Mouse (Mus musculus): Measurements from ENCODE around the gene Enthd1. TPM values are rescaled to one million over a fixed set of nuclear protein-coding genes. Genes with fewer than 3 reads are reported as not detected.

Enthd1 gene
- total RNA-seq, 1 experiment from 2014 or later, result not detected

GRCm38 (mm10) chr15:80461446-80461845, 103.5 kb downstream of the Enthd1 start:
- ATAC-seq (replicated peaks in 1 of 2; ENCODE audit: insufficient read depth in 1 of 2, low FRiP score in 2 of 2, low TSS enrichment in 1 of 2, low read depth in 1 of 2, poor library complexity in 2 of 2, severe bottlenecking in 2 of 2), result no peak

GRCm38 (mm10) chr15:80460011-80460410, 104.9 kb downstream of the Enthd1 start:
- ATAC-seq (replicated peaks in 1 of 2; ENCODE audit: insufficient read depth in 1 of 2, low FRiP score in 2 of 2, low TSS enrichment in 1 of 2, low read depth in 1 of 2, poor library complexity in 2 of 2, severe bottlenecking in 2 of 2), result no peak

GRCm38 (mm10) chr15:80457984-80458383, 107.0 kb downstream of the Enthd1 start:
- peak; percentile 68 to 73 for ATAC-seq (replicated peaks in 1 of 2; ENCODE audit: insufficient read depth in 1 of 2, low FRiP score in 2 of 2, low TSS enrichment in 1 of 2, low read depth in 1 of 2, poor library complexity in 2 of 2, severe bottlenecking in 2 of 2)

GRCm38 (mm10) chr15:80454486-80454885, 110.5 kb downstream of the Enthd1 start:
- no peak for ATAC-seq (replicated peaks in 1 of 2; ENCODE audit: insufficient read depth in 1 of 2, low FRiP score in 2 of 2, low TSS enrichment in 1 of 2, low read depth in 1 of 2, poor library complexity in 2 of 2, severe bottlenecking in 2 of 2)

- ATAC-seq (replicated peaks in 1 of 2; ENCODE audit: insufficient read depth in 1 of 2, low FRiP score in 2 of 2, low TSS enrichment in 1 of 2, low read depth in 1 of 2, poor library complexity in 2 of 2, severe bottlenecking in 2 of 2), result no peak
Measured at GRCm38 (mm10) chr15:80452425-80452824, 112.5 kb downstream of the Enthd1 start.

- ATAC-seq (replicated peaks in 1 of 2; ENCODE audit: insufficient read depth in 1 of 2, low FRiP score in 2 of 2, low TSS enrichment in 1 of 2, low read depth in 1 of 2, poor library complexity in 2 of 2, severe bottlenecking in 2 of 2), result no peak
Measured at GRCm38 (mm10) chr15:80445956-80446687, 118.8 kb downstream of the Enthd1 start.

GRCm38 (mm10) chr15:80440195-80440594, 124.8 kb downstream of the Enthd1 start:
- ATAC-seq (replicated peaks in 1 of 2; ENCODE audit: insufficient read depth in 1 of 2, low FRiP score in 2 of 2, low TSS enrichment in 1 of 2, low read depth in 1 of 2, poor library complexity in 2 of 2, severe bottlenecking in 2 of 2), result no peak

GRCm38 (mm10) chr15:80438423-80438822, 126.5 kb downstream of the Enthd1 start:
- ATAC-seq (replicated peaks in 1 of 2; ENCODE audit: insufficient read depth in 1 of 2, low FRiP score in 2 of 2, low TSS enrichment in 1 of 2, low read depth in 1 of 2, poor library complexity in 2 of 2, severe bottlenecking in 2 of 2), result no peak

GRCm38 (mm10) chr15:80437996-80438395, 127.0 kb downstream of the Enthd1 start:
- ATAC-seq (replicated peaks in 1 of 2; ENCODE audit: insufficient read depth in 1 of 2, low FRiP score in 2 of 2, low TSS enrichment in 1 of 2, low read depth in 1 of 2, poor library complexity in 2 of 2, severe bottlenecking in 2 of 2), result no peak

GRCm38 (mm10) chr15:80436961-80437360, 128.0 kb downstream of the Enthd1 start:
- ATAC-seq (replicated peaks in 1 of 2; ENCODE audit: insufficient read depth in 1 of 2, low FRiP score in 2 of 2, low TSS enrichment in 1 of 2, low read depth in 1 of 2, poor library complexity in 2 of 2, severe bottlenecking in 2 of 2), result no peak

- no peak for ATAC-seq (replicated peaks in 1 of 2; ENCODE audit: insufficient read depth in 1 of 2, low FRiP score in 2 of 2, low TSS enrichment in 1 of 2, low read depth in 1 of 2, poor library complexity in 2 of 2, severe bottlenecking in 2 of 2)
Measured at GRCm38 (mm10) chr15:80430324-80430723, 134.6 kb downstream of the Enthd1 start.

- no peak for ATAC-seq (replicated peaks in 1 of 2; ENCODE audit: insufficient read depth in 1 of 2, low FRiP score in 2 of 2, low TSS enrichment in 1 of 2, low read depth in 1 of 2, poor library complexity in 2 of 2, severe bottlenecking in 2 of 2)
Measured at GRCm38 (mm10) chr15:80418146-80418545, 146.8 kb downstream of the Enthd1 start.

- no peak for ATAC-seq (replicated peaks in 1 of 2; ENCODE audit: insufficient read depth in 1 of 2, low FRiP score in 2 of 2, low TSS enrichment in 1 of 2, low read depth in 1 of 2, poor library complexity in 2 of 2, severe bottlenecking in 2 of 2)
Measured at GRCm38 (mm10) chr15:80417066-80417465, 147.9 kb downstream of the Enthd1 start.

GRCm38 (mm10) chr15:80415132-80415531, 149.8 kb downstream of the Enthd1 start:
- ATAC-seq (replicated peaks in 1 of 2; ENCODE audit: insufficient read depth in 1 of 2, low FRiP score in 2 of 2, low TSS enrichment in 1 of 2, low read depth in 1 of 2, poor library complexity in 2 of 2, severe bottlenecking in 2 of 2), result no peak

GRCm38 (mm10) chr15:80413988-80414721, 150.8 kb downstream of the Enthd1 start:
- no peak for ATAC-seq (replicated peaks in 1 of 2; ENCODE audit: insufficient read depth in 1 of 2, low FRiP score in 2 of 2, low TSS enrichment in 1 of 2, low read depth in 1 of 2, poor library complexity in 2 of 2, severe bottlenecking in 2 of 2)

GRCm38 (mm10) chr15:80413070-80413469, 151.9 kb downstream of the Enthd1 start:
- ATAC-seq (replicated peaks in 1 of 2; ENCODE audit: insufficient read depth in 1 of 2, low FRiP score in 2 of 2, low TSS enrichment in 1 of 2, low read depth in 1 of 2, poor library complexity in 2 of 2, severe bottlenecking in 2 of 2), result no peak

GRCm38 (mm10) chr15:80410661-80411060, 154.3 kb downstream of the Enthd1 start:
- no peak for ATAC-seq (replicated peaks in 1 of 2; ENCODE audit: insufficient read depth in 1 of 2, low FRiP score in 2 of 2, low TSS enrichment in 1 of 2, low read depth in 1 of 2, poor library complexity in 2 of 2, severe bottlenecking in 2 of 2)

GRCm38 (mm10) chr15:80407873-80408272, 157.1 kb downstream of the Enthd1 start:
- 0 out of 4 replicates have a peak, but pooled peaks of 1 of the 2 experiments have one; percentile 10 for ATAC-seq (replicated peaks in 1 of 2; ENCODE audit: insufficient read depth in 1 of 2, low FRiP score in 2 of 2, low TSS enrichment in 1 of 2, low read depth in 1 of 2, poor library complexity in 2 of 2, severe bottlenecking in 2 of 2)
